Mouse (Mus musculus) bone marrow macrophage, adult 2 months (primary cell): ENCODE measurements around the gene Ccdc187.

Experiments used
- CTCF ChIP-seq: IDR thresholded peaks from 2 replicates; pipeline ENCODE4 v1.5.1; 2012; ENCODE audit warnings: low read depth, mild to moderate bottlenecking, low read length, moderate library complexity
- POLR2A ChIP-seq: IDR thresholded peaks from 2 replicates; pipeline ENCODE4 v1.6.1; 2012; ENCODE audit warnings: mild to moderate bottlenecking, low read depth, low read length, borderline replicate concordance

GRCm38 (mm10) chr2:26252514-26253206 lies 41.7 kb downstream of the Ccdc187 start:
- TF ChIP-seq CTCF = no peak
- no peak for TF ChIP-seq POLR2A
